Mouse (Mus musculus): ENCODE results near the gene Unk. TPM values are rescaled to one million over a fixed set of nuclear protein-coding genes. Genes with fewer than 3 reads are reported as not detected.

Unk gene
- total RNA-seq, 2 experiments from 2014 or later, result 18.9 to 27.0 TPM

DNA sequence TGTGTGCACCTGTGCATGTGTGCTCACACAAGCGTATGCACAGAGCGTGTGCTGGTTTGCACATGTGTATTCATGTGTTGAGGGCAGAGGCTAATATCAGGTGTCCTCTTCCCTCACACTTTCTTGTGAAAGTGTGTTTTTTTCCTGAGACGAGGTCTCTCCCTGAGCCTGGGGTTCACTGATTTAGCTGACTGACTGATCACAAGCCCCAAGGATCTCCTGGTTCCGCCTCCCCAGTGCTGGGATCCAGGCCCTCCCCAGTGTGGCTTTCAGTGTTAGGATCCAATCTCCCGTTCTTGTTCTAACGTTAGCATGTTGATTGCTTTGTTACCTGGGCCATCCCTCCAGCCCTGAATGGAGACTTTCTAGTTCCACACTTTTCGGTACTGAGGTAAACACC lies 70.7 kb downstream of the Unk start:
- intact Hi-C loops (cut with DNase I), result no loop called here
- no peak for DNase-seq (ENCODE audit: low spot score in 2 of 2)

DNA sequence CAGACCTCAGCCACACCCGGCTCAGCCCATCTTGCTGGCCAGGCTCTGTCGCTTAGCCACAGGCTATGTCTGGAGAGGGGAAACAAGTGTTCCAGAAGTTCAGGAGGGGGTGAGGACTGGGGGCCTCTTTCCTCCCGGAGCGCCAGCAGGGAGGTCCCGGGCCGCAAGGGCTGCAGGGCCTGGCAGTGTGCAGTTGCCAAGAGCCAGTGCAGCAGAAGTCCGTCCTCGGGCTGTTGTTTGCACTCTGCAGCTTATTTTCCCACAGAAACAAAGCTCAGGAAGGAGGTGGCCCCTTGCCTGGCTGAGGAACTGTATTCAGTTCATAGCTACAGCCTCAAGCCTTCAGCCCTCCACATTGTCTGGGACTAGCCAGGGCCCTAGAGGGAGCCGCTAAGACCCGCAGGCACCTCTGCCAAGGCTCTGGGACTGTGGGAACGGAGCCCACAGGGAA lies 71.8 kb downstream of the Unk start:
- no peak for DNase-seq (ENCODE audit: low spot score in 2 of 2)

DNA sequence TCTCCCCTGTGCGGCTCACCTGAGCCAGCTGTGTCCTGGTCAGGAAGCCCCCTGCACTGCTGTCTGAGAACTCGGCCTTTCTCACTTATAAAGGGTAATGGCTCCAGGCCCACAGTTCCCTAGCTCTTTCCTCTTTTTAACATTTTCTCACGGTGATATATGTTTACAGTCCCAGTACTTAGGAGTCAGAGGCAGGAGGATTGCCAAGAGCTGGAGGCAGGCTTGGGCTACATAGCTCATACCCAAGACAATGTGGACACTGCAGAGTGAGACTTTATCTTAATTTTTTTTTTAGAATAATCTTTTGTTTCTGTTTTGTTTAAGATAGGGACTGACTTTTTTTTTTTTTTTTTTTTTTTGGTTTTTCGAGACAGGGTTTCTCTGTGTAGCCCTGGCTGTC lies 72.3 kb downstream of the Unk start:
- no peak for DNase-seq (ENCODE audit: low spot score in 2 of 2)
- intact Hi-C loops (cut with DNase I), result no loop called here

More for the DNA sequence above, 71.8 kb downstream of the Unk start:
- intact Hi-C loops (cut with DNase I), result no loop called here

DNA sequence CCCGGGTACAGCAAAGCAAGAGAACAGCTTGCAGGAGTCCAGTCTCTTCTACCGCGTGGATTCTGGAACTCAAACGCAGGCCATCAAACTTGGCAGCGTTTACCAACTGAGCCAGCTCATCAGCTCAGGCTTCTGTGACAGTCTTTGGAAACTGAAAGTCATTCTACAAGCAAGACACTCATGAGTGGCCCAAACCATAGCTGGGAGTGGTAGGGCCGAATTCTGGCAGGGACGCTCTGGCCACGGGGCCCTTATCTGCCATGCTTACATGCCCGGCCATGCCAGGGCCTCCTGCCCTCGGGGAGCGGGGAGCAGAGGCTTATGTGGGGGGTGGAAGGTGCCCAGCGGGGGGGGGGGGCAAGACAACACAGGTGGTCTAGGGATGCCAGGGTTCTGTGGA lies 73.5 kb downstream of the Unk start:
- intact Hi-C loops (cut with DNase I), result no loop called here
- no peak for DNase-seq (ENCODE audit: low spot score in 2 of 2)

DNA sequence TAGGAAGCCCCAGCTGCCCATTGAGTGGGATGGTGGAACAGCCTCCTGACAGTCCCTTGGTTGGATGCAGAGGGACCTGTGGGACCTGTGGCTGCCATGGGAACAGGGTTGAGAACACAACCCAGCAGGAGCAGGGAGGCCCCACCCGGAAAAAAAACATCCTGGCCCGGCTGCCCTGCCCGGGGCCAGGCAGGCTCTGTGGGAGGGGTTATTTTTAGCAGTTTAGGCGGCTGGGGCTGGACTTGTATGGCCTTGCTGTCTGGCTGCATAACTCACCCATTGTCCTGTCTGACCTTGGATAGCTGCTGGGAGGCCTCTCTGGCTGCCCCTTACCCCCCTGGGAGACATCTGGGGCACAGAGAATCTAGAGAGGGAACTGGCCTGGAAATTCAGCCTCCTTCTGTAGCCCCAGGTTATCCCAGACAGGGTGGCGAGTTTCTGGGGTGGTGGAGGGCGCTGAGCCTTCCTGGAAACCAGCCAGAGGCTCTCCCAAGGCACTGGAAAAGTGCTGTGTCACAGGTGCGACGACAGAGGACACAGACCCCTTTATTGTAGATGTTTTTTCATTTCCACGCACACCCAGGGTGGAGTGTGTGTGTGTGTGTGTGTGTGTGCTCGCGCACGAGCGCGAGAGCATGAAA lies 74.0 kb downstream of the Unk start:
- intact Hi-C loops (cut with DNase I), result no loop called here
- DNase-seq (ENCODE audit: low spot score in 2 of 2), result no peak

DNA sequence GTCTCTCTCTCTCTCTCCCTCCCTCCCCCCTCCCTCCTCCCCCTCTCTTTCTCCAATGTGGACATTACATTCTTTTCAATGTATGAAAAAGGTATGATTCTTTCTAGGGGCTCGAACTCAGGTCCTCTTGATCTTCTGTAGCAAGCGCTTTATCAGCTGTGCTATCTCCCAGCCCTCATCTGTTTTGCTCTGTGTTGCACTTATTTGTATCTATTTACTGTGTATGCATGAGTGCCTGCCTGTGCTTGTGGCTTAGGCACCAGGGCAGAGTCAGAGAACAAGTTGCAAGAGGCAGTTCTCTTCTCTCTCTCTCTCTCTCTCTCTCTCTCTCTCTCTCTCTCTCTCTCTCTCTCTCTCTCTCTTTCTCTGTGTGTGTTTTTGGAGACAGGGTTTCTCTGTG lies 74.9 kb downstream of the Unk start:
- no peak for DNase-seq (ENCODE audit: low spot score in 2 of 2)
- intact Hi-C loops (cut with DNase I), result no loop called here

DNA sequence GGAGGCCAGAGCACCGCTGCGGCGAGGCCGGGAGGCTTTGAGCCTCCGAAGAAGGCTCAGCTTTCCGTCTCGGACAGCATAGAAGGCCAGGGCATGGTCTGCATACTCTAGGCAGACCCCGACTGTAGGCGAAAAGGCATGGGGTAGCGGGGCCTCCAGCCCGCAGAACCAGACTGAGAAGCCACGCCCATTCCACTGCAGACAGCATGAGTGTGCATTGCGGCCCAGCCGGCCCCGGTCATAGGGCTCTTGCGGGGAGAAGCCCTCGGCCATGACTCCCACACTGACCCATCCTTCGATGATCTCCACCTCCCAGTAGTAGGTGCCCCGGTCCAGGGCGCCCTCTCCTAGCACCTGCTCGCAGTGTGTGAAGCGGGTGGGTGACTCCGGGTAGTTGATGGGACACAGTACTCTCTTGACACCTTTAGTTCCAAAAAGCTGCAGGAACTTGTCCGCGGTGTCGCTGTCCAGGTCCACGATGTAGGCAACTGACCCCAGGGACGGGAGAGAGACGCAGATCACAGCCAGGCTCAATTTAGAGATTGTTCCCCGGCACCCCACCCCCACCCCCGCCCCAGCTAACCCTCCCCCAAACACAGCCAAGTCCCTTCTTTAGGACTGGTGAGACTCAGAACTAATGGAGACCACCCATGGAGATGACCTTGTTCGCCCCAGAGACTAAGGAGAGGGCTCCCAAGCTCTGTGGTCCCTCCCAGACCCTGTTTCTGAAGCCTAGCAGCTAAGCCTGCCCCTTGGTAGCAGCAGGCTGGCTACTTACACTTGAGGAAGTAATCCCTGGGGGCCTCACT lies 76.2 kb downstream of the Unk start:
- DNase-seq (ENCODE audit: low spot score in 2 of 2), result no peak
- intact Hi-C loops (cut with DNase I), result no loop called here

DNA sequence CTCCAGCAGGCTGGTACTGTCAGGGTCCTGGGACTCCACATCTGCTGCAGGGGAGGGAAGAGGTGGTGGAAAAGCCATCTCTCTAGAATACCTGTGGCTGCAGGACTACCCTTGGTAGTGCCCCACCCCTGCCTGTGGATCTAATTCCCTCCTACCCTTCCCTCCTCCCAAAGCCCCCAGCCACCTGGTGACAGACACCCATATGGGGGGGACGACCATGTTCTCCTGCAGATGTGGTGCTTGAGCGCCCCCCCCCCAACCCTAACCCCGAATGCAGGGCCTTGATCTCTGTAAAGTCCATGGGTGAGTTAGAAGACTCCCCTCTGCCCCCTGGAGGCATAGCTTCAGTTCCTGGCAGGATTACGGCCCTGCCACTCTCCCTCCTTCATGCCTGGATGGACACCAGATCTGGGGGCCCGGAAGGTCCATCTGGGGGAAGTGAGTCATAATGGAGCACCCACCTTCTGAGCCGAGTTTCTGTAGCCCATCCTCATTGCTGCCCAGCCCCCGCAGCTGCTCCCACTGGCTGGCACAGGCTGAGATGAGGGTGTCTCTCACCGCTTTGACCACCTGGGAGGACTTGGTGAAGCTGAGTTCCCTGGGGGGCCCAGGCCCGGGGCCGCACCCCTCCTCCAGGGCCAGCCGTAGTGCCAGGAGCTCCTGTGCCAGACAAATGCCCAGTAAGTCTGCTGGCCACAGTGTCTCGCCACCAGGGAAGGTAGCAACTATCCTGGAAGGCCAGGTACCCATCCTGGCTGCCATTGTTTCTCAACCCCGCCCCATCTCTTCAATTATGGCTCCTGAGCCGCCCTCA lies 77.0 kb downstream of the Unk start:
- intact Hi-C loops (cut with DNase I), result no loop called here
- no peak for DNase-seq (ENCODE audit: low spot score in 2 of 2)

DNA sequence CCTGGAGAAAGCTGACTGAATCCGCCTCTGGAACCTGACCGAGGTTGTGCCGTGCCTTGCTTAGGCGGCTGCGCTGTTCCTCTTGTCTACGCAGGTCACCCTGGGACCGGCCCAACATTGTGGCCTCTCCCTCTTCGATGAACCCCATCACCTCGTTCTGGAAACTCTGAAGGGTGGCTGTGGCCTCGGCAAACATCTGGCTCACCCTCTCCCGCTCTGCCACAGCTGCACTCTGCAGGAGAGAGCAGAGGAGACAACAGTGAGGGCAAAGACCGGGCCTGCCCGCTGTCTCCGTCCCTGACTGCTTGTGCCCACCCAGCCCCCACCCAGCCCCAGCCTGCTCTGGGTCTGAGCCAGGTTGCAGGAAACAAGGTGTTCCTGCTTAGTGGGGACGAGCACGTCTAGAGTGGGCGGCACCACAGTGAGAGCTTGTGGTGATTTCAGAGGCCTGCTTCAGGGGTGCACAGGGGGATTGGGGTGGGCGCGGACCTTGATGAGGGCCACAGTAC lies 77.7 kb downstream of the Unk start:
- no peak for DNase-seq (ENCODE audit: low spot score in 2 of 2)
- intact Hi-C loops (cut with DNase I), result no loop called here

DNA sequence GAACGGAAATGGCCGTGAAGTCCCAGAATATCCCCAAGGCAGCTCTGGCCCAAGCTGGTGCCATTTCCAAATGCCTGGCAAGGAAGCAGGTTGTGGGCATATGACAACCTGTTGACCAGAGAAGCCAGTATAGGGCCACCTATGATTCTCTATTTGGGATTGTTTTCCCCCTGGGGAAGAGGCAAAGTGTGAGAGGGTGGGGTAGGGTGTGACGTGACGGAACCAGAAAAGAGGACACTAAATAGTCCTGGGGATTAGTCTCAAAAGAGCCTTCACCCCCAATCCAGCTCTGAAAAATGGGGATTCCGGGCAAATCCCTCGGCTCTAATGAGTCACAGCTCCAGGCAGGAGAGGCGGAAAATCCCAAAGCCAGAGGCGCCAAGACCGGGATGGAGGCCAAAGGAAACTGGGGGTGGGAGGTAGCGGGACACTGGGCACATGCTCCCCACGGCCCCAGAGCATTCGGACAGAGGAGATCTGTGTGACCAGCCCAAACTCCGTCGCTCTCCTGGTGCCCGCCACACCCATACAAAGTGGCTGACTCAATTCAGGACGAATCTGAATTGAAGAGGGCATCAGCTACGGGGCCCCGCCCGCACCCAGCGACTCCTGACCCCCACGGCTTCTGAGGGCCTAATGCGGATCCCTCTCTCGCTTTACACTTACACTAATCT lies 78.5 kb downstream of the Unk start:
- DNase-seq (ENCODE audit: low spot score in 2 of 2), result no peak
- intact Hi-C loops (cut with DNase I), result no loop called here

DNA sequence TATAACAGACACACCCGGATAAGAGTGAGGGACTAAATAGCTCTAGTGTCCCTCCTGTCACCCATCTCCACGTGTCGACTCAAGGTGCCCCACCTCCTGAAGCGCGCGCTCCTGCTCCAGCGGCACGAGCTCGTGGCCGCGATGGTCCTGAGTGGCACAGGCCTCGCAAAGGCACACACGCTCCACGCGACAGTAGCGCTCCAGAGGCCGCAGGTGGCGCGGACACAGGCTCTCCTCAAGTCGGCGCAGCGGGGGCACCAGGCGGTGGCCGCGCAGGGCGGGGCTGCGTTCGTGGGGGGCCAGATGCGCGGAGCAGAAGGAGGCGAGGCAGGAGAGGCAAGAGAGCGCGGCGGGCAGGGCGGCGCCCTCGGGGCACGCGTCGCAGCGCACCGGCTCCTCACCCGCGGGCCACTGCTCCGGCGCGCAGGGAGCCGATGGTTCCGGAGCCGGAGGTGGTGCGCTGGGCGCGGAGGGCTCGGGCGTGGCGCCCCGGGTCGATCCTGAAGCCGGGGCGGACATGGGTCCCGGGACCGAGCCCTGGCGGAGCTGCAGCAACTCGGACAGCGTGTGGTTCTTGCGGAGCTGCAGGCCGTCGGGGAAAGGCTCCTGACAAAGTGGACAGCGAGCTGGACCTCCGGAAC lies 79.4 kb downstream of the Unk start:
- intact Hi-C loops (cut with DNase I), result no loop called here

DNA sequence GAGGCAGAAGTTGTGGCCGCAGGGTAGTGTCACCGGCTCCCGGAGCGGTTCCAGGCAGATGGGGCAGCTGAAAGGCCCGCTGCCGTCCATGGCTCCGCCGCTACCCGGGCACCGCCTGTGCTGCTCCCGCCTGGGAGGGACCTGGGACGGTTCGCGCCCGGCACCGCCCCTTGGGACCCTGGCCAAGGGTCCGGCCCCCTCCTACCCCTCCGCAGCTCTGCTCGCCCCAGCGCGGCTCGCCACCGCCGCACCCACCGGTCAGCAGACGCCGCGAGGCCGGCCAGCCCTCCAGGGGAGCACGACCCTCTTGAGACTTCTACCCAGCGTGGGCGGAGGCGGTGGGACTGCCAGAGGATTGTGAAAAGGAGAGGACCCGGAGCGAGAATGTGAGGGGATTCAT lies 80.0 kb downstream of the Unk start:
- intact Hi-C loops (cut with DNase I), result no loop called here
- no peak for DNase-seq (ENCODE audit: low spot score in 2 of 2)

More for the DNA sequence above, 79.4 kb downstream of the Unk start:
- no peak for DNase-seq (ENCODE audit: low spot score in 2 of 2)

DNA sequence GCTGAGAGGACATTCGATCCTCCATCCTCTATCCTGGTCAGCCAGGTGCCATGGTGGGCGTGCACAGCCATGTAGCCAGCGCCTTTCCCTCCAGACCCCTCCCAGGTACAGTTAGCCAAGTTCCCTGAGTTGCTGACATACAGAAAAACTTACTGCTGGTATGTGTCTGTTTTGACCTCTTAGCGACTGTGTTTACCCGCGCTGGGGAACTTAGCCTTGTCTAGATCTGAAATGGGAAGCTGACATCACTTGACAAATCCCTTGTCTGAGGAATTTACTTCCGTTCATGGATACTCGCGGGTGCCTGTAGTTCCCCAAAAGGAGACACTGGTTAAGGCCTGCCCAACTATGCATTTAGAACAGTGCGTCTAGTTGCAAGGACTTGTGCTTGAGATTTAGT lies 80.4 kb downstream of the Unk start:
- intact Hi-C loops (cut with DNase I), result no loop called here
- no peak for DNase-seq (ENCODE audit: low spot score in 2 of 2)

Other genes starting within 250 kb of the Unk start
- 10 to 100 TPM; 19.1 to 19.9 TPM for gene Caskin2, start 216.7 kb upstream of the Unk start, total RNA-seq (2021)
- 10 to 100 TPM; 10.6 to 16.0 TPM for gene Tsen54, start 215.6 kb upstream of the Unk start, total RNA-seq (2021)
- 1 to 10 TPM; 2.6 to 3.9 TPM for gene Llgl2, start 206.3 kb upstream of the Unk start, total RNA-seq (2021)
- gene Myo15b, start 171.9 kb upstream of the Unk start, total RNA-seq (2021), result under 1 TPM; 0.34 to 0.52 TPM
- not detected for gene Smim5, start 130.4 kb upstream of the Unk start, total RNA-seq (2021)
- gene Smim6, start 118.3 kb upstream of the Unk start, total RNA-seq (2021), result not detected
- 10 to 100 TPM; 47.6 to 48.3 TPM for gene Sap30bp, start 97.0 kb upstream of the Unk start, total RNA-seq (2021)
- gene Recql5, start 96.8 kb upstream of the Unk start, total RNA-seq (2021), result 10 to 100 TPM; 23.4 to 30.7 TPM
- 1 to 10 TPM; 5.1 to 7.3 TPM for gene Itgb4, start 55.6 kb upstream of the Unk start, total RNA-seq (2021)
- 10 to 100 TPM; 15.8 to 18.6 TPM for gene Galk1, start 17.6 kb upstream of the Unk start, total RNA-seq (2021)
- gene H3f3b, start 2.4 kb upstream of the Unk start, total RNA-seq (2021), result 100 to 1,000 TPM; 253 to 254 TPM
- gene Unc13d, start 47.6 kb downstream of the Unk start, total RNA-seq (2021), result 1 to 10 TPM in 1 of 2 experiments, under 1 TPM in 1; 0.93 to 1.0 TPM
- 100 to 1,000 TPM; 388 to 420 TPM for gene Wbp2, start 56.7 kb downstream of the Unk start, total RNA-seq (2021)
- 1 to 10 TPM; 7.0 to 9.6 TPM for gene Trim47, start 96.9 kb downstream of the Unk start, total RNA-seq (2021)
- 1 to 10 TPM; 7.2 to 8.4 TPM for gene Trim65, start 100.8 kb downstream of the Unk start, total RNA-seq (2021)
- 10 to 100 TPM; 58.3 to 62.1 TPM for gene Mrpl38, start 108.5 kb downstream of the Unk start, total RNA-seq (2021)
- 10 to 100 TPM; 65.5 to 98.0 TPM for gene Fbf1, start 137.8 kb downstream of the Unk start, total RNA-seq (2021)
- 10 to 100 TPM; 41.3 to 41.6 TPM for gene Ten1, start 168.5 kb downstream of the Unk start, total RNA-seq (2021)
- gene Acox1, start 168.7 kb downstream of the Unk start, total RNA-seq (2021), result 100 to 1,000 TPM; 115 to 118 TPM
- 1 to 10 TPM; 1.2 to 1.3 TPM for gene Evpl, start 207.8 kb downstream of the Unk start, total RNA-seq (2021)
- gene Srp68, start 243.9 kb downstream of the Unk start, total RNA-seq (2021), result 10 to 100 TPM; 66.6 to 70.6 TPM